Mouse (Mus musculus): ENCODE measurements around the gene Gpr85.
"Not testable (repeated sequence)": the region's sequence is repeated elsewhere in the genome, so short reads cannot be mapped to it uniquely, and the experiment has no call there.

Gene Gpr85

GRCm38 (mm10) chr6:13839345-13840054, at the start of gene Gpr85:
Gpr85 (minus strand) TSS chr6:13839942.
- DNase-seq, result no peak

GRCm38 (mm10) chr6:13884877-13885592, 45.3 kb upstream of the Gpr85 start:
- DNase-seq, result no peak

- DNase-seq, result no peak
These were observed 43.2 kb upstream of the Gpr85 start for GRCm38 (mm10) chr6:13882919-13883318.

GRCm38 (mm10) chr6:13873959-13874358, 34.2 kb upstream of the Gpr85 start:
- DNase-seq, result no peak

- DNase-seq, result no peak
These were observed 32.3 kb upstream of the Gpr85 start for GRCm38 (mm10) chr6:13872076-13872475.

GRCm38 (mm10) chr6:13871625-13871958, 31.9 kb upstream of the Gpr85 start:
- no peak for DNase-seq

GRCm38 (mm10) chr6:13870919-13871624, 31.3 kb upstream of the Gpr85 start, which contains the start of gene 2610001J05Rik:
2610001J05Rik (minus strand) TSS chr6:13871518.
- peak; percentile 92 to 96 for DNase-seq

GRCm38 (mm10) chr6:13870289-13870741, 30.6 kb upstream of the Gpr85 start:
- no peak for DNase-seq

- no peak for DNase-seq
These were observed 20.9 kb upstream of the Gpr85 start for GRCm38 (mm10) chr6:13860596-13860995.

- peak in 1 of 2 experiments; percentile 24 for DNase-seq
These were observed 20.3 kb upstream of the Gpr85 start for GRCm38 (mm10) chr6:13859877-13860585.

GRCm38 (mm10) chr6:13854230-13854629, 14.5 kb upstream of the Gpr85 start:
- DNase-seq, result no peak

- DNase-seq, result no peak
These were observed 13.5 kb upstream of the Gpr85 start for GRCm38 (mm10) chr6:13853244-13853643.

GRCm38 (mm10) chr6:13846031-13846430, 6.3 kb upstream of the Gpr85 start:
- not testable (repeated sequence) for DNase-seq

- peak; percentile 57 to 72 for DNase-seq
These were observed 931 bp downstream of the Gpr85 start for GRCm38 (mm10) chr6:13838677-13839344.

- no peak for DNase-seq
These were observed 1.6 kb downstream of the Gpr85 start for GRCm38 (mm10) chr6:13837916-13838676.

- no peak for DNase-seq
These were observed 2.7 kb downstream of the Gpr85 start for GRCm38 (mm10) chr6:13836967-13837570.

GRCm38 (mm10) chr6:13835720-13836665, 3.7 kb downstream of the Gpr85 start:
- DNase-seq, result peak in 1 of 2 experiments; percentile 29

- no peak for DNase-seq
These were observed 7.0 kb downstream of the Gpr85 start for GRCm38 (mm10) chr6:13832770-13833169.

- no peak for DNase-seq
These were observed 10.9 kb downstream of the Gpr85 start for GRCm38 (mm10) chr6:13828877-13829276.

- DNase-seq, result peak; percentile 63 to 75
These were observed 23.1 kb downstream of the Gpr85 start for GRCm38 (mm10) chr6:13816661-13817060.

Data from kidney, postnatal 25 days (tissue).